Mouse (Mus musculus): ENCODE data around the gene Nbea. TPM values are rescaled to one million over a fixed set of nuclear protein-coding genes. Genes with fewer than 3 reads are reported as not detected.

The Nbea gene
- polyA plus RNA-seq, 1 experiment from 2014 or later: 13.2 TPM

DNA sequence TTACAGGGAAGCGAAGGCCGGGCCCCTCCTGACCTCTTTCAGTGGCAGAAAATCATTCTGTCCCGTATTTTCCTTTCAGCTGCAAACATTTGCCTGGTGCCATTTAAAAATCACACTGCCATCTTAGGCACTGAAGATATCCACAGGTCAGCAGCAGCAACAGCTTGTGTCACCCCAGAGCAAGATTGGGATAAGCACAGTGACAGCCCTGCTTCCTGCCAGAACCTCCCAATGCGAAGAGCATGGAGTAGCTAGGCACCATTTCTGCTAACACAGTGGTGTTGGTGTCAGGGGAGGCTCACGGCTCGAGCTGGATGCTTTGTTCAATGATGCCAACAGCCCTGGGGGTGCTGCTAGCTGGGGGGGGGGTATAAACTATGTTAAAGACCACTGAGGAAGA is 592.8 kb downstream of the Nbea start:
- H3K4me2 ChIP-seq: no peak overlapping the region
- 77% methylated on average over 6 of the region's 6 CpGs for WGBS
- peaks cover 42% of the 10 kb centered on the region for H3K4me1 ChIP-seq
- H3K36me3 ChIP-seq: no peaks in the 10 kb centered on the region
- H3K9ac ChIP-seq: no peak overlapping the region
- no peak for ATAC-seq (ENCODE audit: insufficient number of reproducible peaks, low FRiP score, low TSS enrichment, low read depth)
- H3K27me3 ChIP-seq: no peaks in the 10 kb centered on the region
- H3K9me3 ChIP-seq: no peaks in the 10 kb centered on the region
- H3K4me3 ChIP-seq: no peak overlapping the region
- H3K27ac ChIP-seq: no peak overlapping the region

DNA sequence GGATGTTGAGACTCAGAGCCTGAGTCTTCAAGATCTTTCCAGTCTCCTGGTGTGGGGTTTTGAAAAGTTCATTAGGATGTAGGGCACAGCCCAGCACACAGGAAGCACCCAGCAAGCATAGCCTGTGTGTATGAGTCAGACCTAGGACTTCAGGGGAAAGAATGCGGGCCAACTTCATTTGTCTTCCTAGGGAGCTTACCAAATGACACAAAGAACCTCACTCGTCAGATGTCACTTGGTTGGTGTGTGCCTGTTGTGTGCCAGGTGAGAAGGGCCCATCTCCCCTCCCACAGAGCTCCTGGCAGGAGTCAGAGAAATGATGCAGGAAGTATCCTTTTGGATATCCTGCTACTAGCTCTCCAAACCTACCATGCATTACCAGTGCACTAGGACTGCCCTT is 593.2 kb downstream of the Nbea start:
- H3K27ac ChIP-seq: no peak overlapping the region
- WGBS: 64% methylated on average over 2 of the region's 2 CpGs
- no peak overlapping the region for H3K4me2 ChIP-seq
- H3K4me1 ChIP-seq: peaks cover 42% of the 10 kb centered on the region
- no peak overlapping the region for H3K9ac ChIP-seq
- no peaks in the 10 kb centered on the region for H3K9me3 ChIP-seq
- no peak for ATAC-seq (ENCODE audit: insufficient number of reproducible peaks, low FRiP score, low TSS enrichment, low read depth)
- no peaks in the 10 kb centered on the region for H3K36me3 ChIP-seq
- H3K4me3 ChIP-seq: no peak overlapping the region
- H3K27me3 ChIP-seq: no peaks in the 10 kb centered on the region

GRCm38 (mm10) chr3:55589402-55589944 is 594.0 kb downstream of the Nbea start:
- Histone ChIP-seq H3K27me3 (no peaks in the 10 kb centered on the region), H3K27ac (peak overlapping the region; percentile 7; the same call in 1 of the 2 replicates), H3K36me3 (no peaks in the 10 kb centered on the region), H3K9ac (no peak overlapping the region), H3K9me3 (no peaks in the 10 kb centered on the region), H3K4me3 (no peak overlapping the region), H3K4me2 (no peak overlapping the region), H3K4me1 (peaks cover 42% of the 10 kb centered on the region)
- WGBS: 37% methylated on average over 8 of the region's 8 CpGs
- ATAC-seq (ENCODE audit: insufficient number of reproducible peaks, low FRiP score, low TSS enrichment, low read depth): no peak

DNA sequence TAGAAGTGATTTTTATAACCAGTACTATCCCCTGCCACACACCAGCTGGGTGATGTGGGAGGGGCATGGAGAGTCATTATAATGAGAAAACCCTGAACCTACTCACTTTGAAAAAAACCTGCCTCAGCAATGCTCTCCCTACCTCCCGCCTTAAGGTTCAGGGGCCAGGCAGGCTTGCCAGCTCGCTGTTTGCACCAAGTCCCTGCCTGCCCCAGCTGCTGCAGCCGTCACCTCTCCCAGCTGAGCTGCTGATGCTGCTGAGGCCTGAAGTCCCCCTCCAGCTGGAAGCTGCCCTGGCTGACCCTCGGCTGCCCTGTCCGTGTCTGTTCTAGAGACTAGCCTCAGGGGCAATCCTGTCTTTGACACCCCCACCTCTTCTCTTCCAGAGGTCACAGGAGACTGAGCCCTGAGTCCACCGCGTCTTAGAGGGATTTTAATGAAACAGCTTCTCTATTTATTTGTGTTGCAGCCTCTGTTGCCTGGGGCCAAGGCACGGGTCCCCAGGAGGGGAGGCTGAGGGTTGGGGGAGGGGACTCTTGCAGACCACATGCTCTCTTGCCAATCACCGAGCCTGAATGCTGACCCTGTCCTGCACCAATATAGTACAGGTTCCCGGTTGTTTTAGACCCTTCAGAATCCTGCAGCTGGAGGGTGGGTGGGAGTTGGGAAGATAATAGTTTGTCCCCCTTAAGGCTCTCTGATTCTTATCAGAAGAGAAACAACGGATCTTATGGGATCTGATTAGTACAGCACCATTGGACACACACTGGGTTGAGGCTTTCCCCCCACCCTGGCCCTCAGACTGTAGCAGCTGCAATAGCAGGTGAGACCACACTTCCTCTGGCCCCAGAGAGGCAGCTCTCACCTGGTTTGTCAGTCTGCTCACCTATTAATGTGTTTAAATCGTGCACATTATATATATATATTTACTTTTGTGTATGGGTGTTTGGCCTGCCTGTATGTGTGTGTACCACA is 595.2 kb downstream of the Nbea start:
- H3K4me1 ChIP-seq: peaks cover 39% of the 10 kb centered on the region
- no peak overlapping the region for H3K9ac ChIP-seq
- peak overlapping the region; percentile 20; the same call in 1 of the 2 replicates for H3K4me2 ChIP-seq
- no peaks in the 10 kb centered on the region for H3K27me3 ChIP-seq
- H3K36me3 ChIP-seq: no peaks in the 10 kb centered on the region
- 10% methylated on average over 12 of the region's 12 CpGs for WGBS
- H3K4me3 ChIP-seq: no peak overlapping the region
- 0 out of 2 replicates have a peak, but pooled peaks have one; percentile 48 for ATAC-seq (ENCODE audit: insufficient number of reproducible peaks, low FRiP score, low TSS enrichment, low read depth)
- H3K27ac ChIP-seq: peak overlapping the region; percentile 74; the same call in 1 of the 2 replicates
- H3K9me3 ChIP-seq: no peaks in the 10 kb centered on the region

DNA sequence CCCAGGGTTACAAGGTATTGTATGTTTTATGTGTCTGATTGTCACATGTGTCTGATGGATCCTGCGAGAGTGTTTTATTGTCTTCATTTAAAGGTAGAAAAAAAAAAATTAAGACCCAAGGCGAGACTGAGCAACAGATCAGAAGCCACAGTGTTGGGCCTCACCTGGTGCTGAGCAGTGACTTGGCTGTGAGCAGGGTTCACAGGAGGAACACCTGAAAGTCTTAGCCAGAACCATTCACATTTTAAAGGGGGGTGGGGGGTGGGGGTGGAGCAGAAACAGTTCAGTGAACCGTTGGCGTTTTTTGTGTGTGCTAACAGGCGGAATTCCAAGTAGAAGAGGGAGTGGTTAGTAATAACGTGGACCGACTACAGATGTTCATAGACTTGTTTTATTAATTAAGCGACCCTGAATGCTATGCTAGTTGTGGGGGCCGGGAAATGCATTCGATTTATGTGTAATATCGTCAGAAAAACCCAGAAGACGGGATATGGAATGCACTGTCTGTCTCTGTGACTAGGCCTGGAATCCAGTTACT is 596.0 kb downstream of the Nbea start:
- 14% methylated on average over 12 of the region's 12 CpGs for WGBS
- no peak overlapping the region for H3K4me3 ChIP-seq
- no peaks in the 10 kb centered on the region for H3K36me3 ChIP-seq
- no peaks in the 10 kb centered on the region for H3K9me3 ChIP-seq
- H3K27ac ChIP-seq: peak overlapping the region; percentile 74; the same call in 1 of the 2 replicates
- no peak overlapping the region for H3K9ac ChIP-seq
- no peak overlapping the region for H3K4me2 ChIP-seq
- H3K4me1 ChIP-seq: peaks cover 37% of the 10 kb centered on the region
- ATAC-seq (ENCODE audit: insufficient number of reproducible peaks, low FRiP score, low TSS enrichment, low read depth): 0 out of 2 replicates have a peak, but pooled peaks have one; percentile 48
- H3K27me3 ChIP-seq: no peaks in the 10 kb centered on the region
